Mouse (Mus musculus) embryonic fibroblast, embryonic 13.5 days (primary cell): ENCODE data around the gene Gm10563.

ENCODE experiments used
- CTCF ChIP-seq: IDR thresholded peaks from 2 replicates; pipeline ENCODE4 v1.5.1; 2011; ENCODE audit warnings: mild to moderate bottlenecking, control low read depth, low read length, moderate library complexity, borderline replicate concordance; ENCODE audit not compliant: insufficient read depth
- POLR2A ChIP-seq: IDR thresholded peaks from 2 replicates; pipeline ENCODE4 v1.6.1; 2011; ENCODE audit warnings: low read depth, mild to moderate bottlenecking, control low read depth, low read length, moderate library complexity

GRCm38 (mm10) chr4:155591012-155591719 is 54.0 kb downstream of the Gm10563 start:
- no peak for TF ChIP-seq CTCF
- no peak for TF ChIP-seq POLR2A
